Mouse (Mus musculus) 416B (cell line): ENCODE measurements at regions not wholly inside any gene's neighbourhood (a gene's known extent, or its start where the extent isn't known, plus 50 kb on each side); places are given as distances from the start of the nearest gene placed in this dataset.
"Not testable (repeated sequence)": the region's sequence is repeated elsewhere in the genome, so short reads cannot be mapped to it uniquely, and the experiment has no call there.

Experiments
- DNase-seq: peaks from one replicate; pipeline ENCODE4 v3.0.0; 2011; ENCODE audit warnings: low read depth

- no peak for DNase-seq
Measured at GRCm38 (mm10) chr8:57383746-57384320, 63.0 kb downstream of the Hand2 start.

- peak; percentile 34 for DNase-seq
Measured at GRCm38 (mm10) chr8:57387627-57388026, 66.8 kb downstream of the Hand2 start.

GRCm38 (mm10) chr8:57388579-57388978 lies 67.1 kb upstream of the Scrg1 start:
- no peak for DNase-seq

GRCm38 (mm10) chr8:57397999-57398635 lies 57.6 kb upstream of the Scrg1 start:
- DNase-seq = no peak

- DNase-seq = not testable (repeated sequence)
Measured at GRCm38 (mm10) chr8:57400171-57400570, 55.6 kb upstream of the Scrg1 start.

- DNase-seq = no peak
Measured at GRCm38 (mm10) chr8:57400776-57401631, 54.7 kb upstream of the Scrg1 start.

GRCm38 (mm10) chr8:57401661-57402060 lies 54.1 kb upstream of the Scrg1 start:
- DNase-seq = no peak

- DNase-seq = no peak
Measured at GRCm38 (mm10) chr8:57402200-57402599, 53.5 kb upstream of the Scrg1 start.

GRCm38 (mm10) chr8:57403640-57404180 lies 52.0 kb upstream of the Scrg1 start:
- DNase-seq = peak; percentile 67

GRCm38 (mm10) chr8:57405277-57405817 lies 50.4 kb upstream of the Scrg1 start:
- no peak for DNase-seq
